Mouse (Mus musculus) spleen, adult 12 weeks (tissue): ENCODE measurements around the gene Agap1.

Experiments
- DNase-seq: peaks from one replicate; pipeline ENCODE4 v3.0.0; 2022; ENCODE audit warnings: low spot score

Agap1 gene

GRCm38 (mm10) chr1:89902236-89902635 lies 447.6 kb downstream of the Agap1 start:
- DNase-seq, result no peak

GRCm38 (mm10) chr1:89902641-89903040 lies 448.0 kb downstream of the Agap1 start:
- DNase-seq, result no peak

- no peak for DNase-seq
Measured at GRCm38 (mm10) chr1:89909796-89910195, 455.2 kb downstream of the Agap1 start.

- DNase-seq, result no peak
Measured at GRCm38 (mm10) chr1:89912392-89912791, 457.8 kb downstream of the Agap1 start.

- no peak for DNase-seq
Measured at GRCm38 (mm10) chr1:89913611-89914010, 459.0 kb downstream of the Agap1 start.

DNA sequence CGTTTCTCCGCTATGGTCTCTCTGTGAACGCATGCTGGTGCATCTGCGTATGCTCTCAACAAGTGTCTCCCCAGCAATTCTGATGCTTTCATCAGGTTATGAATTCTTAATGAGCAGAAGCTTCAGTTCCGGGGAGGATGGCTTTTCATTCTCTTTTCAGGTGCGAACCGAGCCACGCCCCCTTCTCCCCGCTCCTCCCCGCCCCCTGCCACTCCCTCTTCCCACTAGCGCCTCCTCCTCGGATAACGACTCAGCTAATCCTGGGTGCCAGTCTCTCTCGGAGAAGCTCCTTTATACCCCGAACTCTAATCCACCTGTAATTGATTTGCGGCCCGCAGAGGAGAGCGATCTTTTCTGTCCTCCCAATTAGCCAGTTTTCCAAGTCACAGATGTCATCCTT lies 463.5 kb downstream of the Agap1 start:
- DNase-seq, result no peak

- DNase-seq, result no peak
Measured at GRCm38 (mm10) chr1:89919206-89919605, 464.6 kb downstream of the Agap1 start.

DNA sequence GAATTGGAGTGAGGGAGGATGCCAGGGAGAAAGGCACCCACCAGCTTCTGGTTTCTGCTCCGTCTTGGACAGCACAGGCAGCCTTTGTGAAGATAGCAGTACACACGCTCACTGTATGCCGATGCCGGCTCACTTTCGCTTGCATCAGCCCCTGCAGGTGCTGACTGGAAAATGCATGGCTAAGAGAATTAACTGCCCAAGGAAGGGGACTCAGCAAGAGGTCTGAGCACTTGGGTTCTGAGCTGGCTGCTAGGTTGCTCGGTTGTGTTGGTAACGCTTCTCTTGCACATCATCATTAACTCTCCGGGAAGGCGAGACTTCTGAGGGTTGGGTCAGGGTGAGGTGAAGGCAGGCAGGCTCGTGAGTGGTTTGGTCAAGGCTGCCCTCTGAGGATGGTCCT lies 467.2 kb downstream of the Agap1 start:
- no peak for DNase-seq

GRCm38 (mm10) chr1:89922282-89922681 lies 467.7 kb downstream of the Agap1 start:
- no peak for DNase-seq

- DNase-seq, result no peak
Measured at GRCm38 (mm10) chr1:89922883-89923641, 468.5 kb downstream of the Agap1 start.

DNA sequence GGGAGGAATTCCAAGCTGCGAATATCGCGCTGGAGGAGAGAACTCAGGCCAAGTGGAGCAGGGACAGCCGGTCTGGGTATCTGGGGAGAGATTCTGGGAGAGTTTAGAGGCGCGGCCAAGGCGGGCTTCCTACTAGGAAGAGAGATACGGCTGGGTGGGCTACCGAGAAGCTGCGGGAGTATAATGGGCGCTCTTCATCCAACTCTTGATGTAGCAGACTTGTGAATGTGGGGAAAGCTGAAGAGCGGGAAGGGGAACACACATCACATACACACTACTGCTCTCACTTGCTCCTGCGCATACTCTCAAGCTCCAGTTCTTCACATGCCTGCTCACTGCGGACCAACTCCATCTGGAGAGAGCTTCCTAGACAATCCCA lies 469.0 kb downstream of the Agap1 start:
- DNase-seq, result no peak

DNA sequence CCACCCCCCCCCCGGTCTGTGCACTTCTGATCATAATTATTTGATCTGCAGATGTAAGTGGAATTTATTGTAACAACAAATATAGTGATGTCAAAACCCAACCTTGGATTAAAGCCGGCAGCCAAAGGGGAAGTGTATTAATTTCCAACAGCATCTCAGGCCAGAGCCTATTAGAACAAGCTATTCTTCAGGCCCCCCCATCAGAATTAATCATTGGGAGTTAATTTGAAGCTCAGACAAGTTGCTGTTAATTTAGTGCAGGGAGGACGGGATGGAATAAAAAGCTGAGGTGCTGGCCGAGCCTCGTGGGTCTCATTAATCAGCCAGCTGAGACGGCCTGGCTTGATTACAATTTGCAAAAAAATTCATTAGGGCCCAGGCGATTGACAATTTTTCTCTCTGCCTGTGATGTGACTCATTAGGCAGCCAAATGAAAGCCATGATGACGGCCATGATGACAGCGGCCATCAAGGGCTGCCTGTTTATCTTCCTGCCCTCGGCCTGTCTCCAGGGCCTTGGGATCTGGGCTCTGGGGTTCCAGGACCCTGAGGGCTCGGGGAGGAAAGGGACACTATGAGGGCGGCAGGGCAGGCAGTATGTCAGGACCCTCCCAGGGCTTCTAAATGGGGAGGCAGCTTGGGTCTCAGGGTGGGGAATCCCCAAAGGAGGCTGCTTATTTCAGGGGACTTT lies 471.0 kb downstream of the Agap1 start:
- DNase-seq, result no peak

GRCm38 (mm10) chr1:89926583-89927060 lies 472.0 kb downstream of the Agap1 start:
- no peak for DNase-seq

DNA sequence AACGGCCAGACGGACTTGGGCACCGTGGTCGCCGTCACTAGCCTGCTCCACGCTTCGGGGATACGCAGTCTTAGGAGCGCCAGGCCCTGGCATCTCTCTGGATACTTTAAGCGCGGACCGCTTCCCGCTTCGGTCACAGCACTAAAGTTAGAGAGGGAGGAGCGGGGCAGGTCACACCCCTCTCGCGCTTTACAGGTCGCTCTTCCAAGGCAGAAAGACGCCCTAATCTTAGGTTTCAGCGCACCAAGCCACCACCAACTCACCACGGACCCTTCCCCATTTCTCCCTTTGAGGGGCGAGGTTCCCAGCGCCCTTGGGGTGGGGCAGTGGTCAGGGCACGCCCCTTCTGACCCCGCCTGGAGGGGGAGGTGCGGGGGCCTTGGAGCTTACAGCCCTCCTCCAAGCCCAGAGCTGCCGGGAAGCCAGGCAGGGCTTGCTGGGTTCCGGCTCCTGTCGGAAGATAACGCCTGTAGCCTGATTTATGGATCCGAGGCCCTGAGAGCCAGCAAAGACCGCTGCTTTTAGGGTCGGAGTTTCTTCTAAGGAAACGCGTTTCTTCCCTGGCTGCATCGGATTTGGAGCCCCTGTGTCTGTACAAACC lies 472.6 kb downstream of the Agap1 start:
- no peak for DNase-seq

DNA sequence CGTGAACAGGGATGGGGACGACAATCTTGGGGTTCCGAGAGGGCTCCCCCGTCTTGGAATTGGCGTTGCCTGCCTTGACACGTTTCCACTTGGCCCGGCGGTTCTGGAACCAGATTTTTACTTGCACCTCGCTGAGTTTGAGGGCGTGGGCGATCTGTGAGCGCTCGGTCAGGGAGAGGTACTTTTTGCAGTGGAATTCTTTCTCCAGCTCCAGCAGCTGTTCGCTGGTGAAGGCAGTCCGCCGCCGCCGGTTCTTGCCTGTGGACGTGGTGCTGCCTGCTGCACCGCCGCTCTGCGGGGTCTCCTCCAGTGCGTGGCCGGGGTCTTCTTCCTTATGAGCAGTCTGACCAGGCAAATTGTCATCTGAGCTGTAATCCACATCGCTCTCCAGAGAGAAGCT lies 474.1 kb downstream of the Agap1 start:
- no peak for DNase-seq

GRCm38 (mm10) chr1:89929181-89929580 lies 474.6 kb downstream of the Agap1 start:
- no peak for DNase-seq

GRCm38 (mm10) chr1:89929721-89930505 lies 475.3 kb downstream of the Agap1 start:
- DNase-seq, result no peak

- DNase-seq, result no peak
Measured at GRCm38 (mm10) chr1:89930551-89930950, 475.9 kb downstream of the Agap1 start.

DNA sequence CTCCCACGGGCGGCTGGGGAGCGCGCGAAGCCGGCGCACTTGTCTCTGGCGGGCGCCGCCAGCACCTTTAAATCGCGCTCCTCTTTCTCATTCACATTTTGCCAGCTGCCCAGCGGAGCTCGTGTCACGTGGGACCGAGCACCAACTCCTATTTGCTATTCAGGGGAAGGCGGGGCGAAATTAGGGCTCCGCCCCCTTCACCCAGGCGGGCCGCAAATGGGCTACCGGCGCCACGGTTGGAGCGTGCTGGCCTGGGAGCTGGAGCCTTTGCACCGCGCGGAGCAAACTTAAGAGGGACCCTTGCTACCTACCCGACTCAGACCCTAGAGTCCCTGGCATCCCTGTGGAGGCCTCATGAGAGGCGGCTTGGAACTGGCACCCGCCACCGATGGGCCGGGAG lies 476.5 kb downstream of the Agap1 start, which contains the start of gene Gbx2:
Gene Gbx2 (minus strand): TSS at position 60 of the 400 bp plus-strand sequence.
- no peak for DNase-seq

DNA sequence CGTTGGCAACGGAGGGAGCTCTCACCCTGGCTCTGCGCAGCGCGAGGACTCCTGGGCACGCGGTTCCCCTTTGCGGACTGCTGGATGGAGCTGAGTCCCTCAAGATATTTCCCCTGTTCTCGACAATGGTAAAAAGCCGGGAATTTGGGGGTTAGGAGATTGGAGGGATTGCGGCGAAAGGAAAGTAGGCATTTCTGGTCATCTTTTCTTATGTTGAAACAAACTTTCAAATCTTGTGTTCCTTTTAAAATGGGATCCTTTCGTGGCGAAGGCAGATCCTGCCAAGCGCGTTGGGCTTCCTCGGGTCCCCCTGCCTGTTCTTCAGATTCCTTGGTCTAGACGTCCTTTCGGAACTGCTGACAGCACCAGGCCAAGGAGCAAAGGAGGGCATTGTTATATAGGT lies 477.4 kb downstream of the Agap1 start:
- no peak for DNase-seq

GRCm38 (mm10) chr1:89932616-89933015 lies 478.0 kb downstream of the Agap1 start:
- DNase-seq, result no peak

DNA sequence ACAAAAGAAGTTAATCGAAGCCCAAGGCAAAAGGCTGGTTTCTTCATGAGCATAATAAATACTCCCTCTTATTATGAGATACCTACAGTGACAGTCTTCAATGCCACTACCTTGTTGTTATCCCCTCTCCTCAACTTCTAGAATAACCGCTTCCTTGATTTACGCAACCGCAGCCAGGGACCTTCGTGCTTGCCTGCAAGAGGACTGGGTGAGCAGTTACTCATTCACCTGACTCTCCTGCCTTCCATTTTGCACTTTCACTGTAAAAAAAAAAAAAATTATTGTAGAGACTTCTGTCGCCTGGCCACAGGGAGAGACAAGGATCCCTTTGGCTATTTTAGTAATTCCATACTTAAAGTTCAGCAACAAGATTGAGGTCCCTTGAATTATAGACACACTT lies 478.4 kb downstream of the Agap1 start:
- no peak for DNase-seq
